Mouse (Mus musculus): Measurements from ENCODE around the gene Uhrf2.

Gene Uhrf2

GRCm38 (mm10) chr19:30125670-30126059, 95.4 kb downstream of the Uhrf2 start:
- no peak for DNase-seq

- DNase-seq: no peak
Observed at GRCm38 (mm10) chr19:30128177-30128576, 97.9 kb downstream of the Uhrf2 start.

- DNase-seq: no peak
Observed at GRCm38 (mm10) chr19:30136308-30136707, 106.0 kb downstream of the Uhrf2 start.

Data from cerebellum, adult 11-12 months (tissue).